Mouse (Mus musculus) stomach, postnatal 0 days (tissue): ENCODE data around the gene Ssbp2.

Source experiments
- CTCF ChIP-seq: IDR thresholded peaks from 2 replicates; pipeline ENCODE4 v1.5.1; 2016; ENCODE audit warnings: antibody characterized with exemption, low read depth, mild to moderate bottlenecking, moderate library complexity
- EP300 ChIP-seq: optimal IDR thresholded peaks from 2 replicates; pipeline ENCODE3; 2016; ENCODE audit warnings: antibody characterized with exemption

DNA sequence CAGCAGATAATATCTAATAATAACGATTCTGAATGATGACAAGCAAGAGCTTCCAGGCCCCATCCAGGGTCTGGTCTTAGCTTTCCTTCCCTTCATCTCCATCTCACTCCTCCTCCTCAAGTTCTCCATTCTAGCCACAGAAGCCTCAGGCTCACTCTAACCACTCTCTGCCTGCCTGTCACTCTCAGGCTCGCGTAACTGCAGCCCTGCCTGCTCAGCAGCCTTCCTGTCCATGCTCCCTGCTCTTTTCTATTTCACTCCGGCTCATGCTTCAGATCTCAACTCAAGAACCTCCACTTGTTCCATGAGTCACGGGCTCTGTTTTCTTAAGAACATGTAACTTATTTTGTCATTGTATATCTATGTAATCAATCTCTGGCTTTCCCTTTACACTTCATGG is 286.4 kb downstream of the Ssbp2 start:
- TF ChIP-seq CTCF (no peak), EP300 (no peak)
